Mouse (Mus musculus) midbrain, embryonic 14.5 days (tissue): ENCODE results near the gene Man1c1. TPM values are rescaled to one million over a fixed set of nuclear protein-coding genes. Genes with fewer than 3 reads are reported as not detected.

Source experiments
- ATAC-seq: fragments of 200-750 bp; cut with Nextera tagmentation; 2 replicates; pipeline ENCODE4 v1.8.0; 2017; ENCODE audit warnings: moderate number of reproducible peaks, moderate library complexity; ENCODE audit not compliant: low FRiP score, low TSS enrichment
- DNase-seq: peaks from one replicate; pipeline ENCODE4 v3.0.0-alpha.2; 2015
- H3K27ac ChIP-seq: fragments of 300-500 bp; sonication (generic); replicated peaks from 2 replicates; pipeline ENCODE4 v1.5.1; 2014; ENCODE audit warnings: mild to moderate bottlenecking, low read depth, low read length, moderate library complexity
- H3K27me3 ChIP-seq: fragments of 300-500 bp; sonication (generic); 2 replicates; pipeline ENCODE4 v1.6.1; 2014; ENCODE audit warnings: low read length, control low read depth, mixed read lengths; ENCODE audit not compliant: control insufficient read depth, insufficient read depth
- H3K36me3 ChIP-seq: fragments of 300-500 bp; sonication (generic); 2 replicates; pipeline ENCODE4 v1.6.1; 2014; ENCODE audit warnings: low read length, control low read depth; ENCODE audit not compliant: control insufficient read depth, insufficient read depth
- H3K4me1 ChIP-seq: fragments of 300-500 bp; sonication (generic); 2 replicates; pipeline ENCODE4 v1.6.1; 2014; ENCODE audit warnings: mild to moderate bottlenecking, antibody characterized with exemption, low read length, control low read depth; ENCODE audit not compliant: control insufficient read depth, insufficient read depth
- H3K4me2 ChIP-seq: fragments of 300-500 bp; sonication (generic); 2 replicates; pipeline ENCODE4 v1.6.1; 2014; ENCODE audit warnings: mild to moderate bottlenecking, low read length, moderate library complexity
- H3K4me3 ChIP-seq: fragments of 300-500 bp; sonication (generic); replicated peaks from 2 replicates; pipeline ENCODE4 v1.5.1; 2014; ENCODE audit warnings: low read depth, low read length
- H3K9ac ChIP-seq: fragments of 300-500 bp; sonication (generic); replicated peaks from 2 replicates; pipeline ENCODE4 v1.6.1; 2014; ENCODE audit warnings: mild to moderate bottlenecking, low read length, moderate library complexity
- H3K9me3 ChIP-seq: fragments of 300-500 bp; sonication (generic); 2 replicates; pipeline ENCODE4 v1.6.1; 2016; ENCODE audit warnings: low read length, control low read depth, mixed read lengths; ENCODE audit not compliant: control insufficient read depth
- WGBS: fragments of 180-500 bp; shearing (Covaris S2); extraction: QIAGEN DNeasy Blood & Tissue Kit; methylation state at CpG from one replicate; pipeline ENCODE4 v1.1.7; 2014; 5-methylcytosine and 5-hydroxymethylcytosine counted together
- polyA plus RNA-seq: library from polyadenylated mRNA; unstranded; fragments of >200 nt; fragmentation: Nextera tagmentation; extraction: Ambion mirVana; gene quantifications from 2 replicates; pipeline ENCODE4 v1.2.1, GENCODE M21; 2014

Man1c1 gene
- polyA plus RNA-seq, 1 experiment from 2014 or later, result 4.9 TPM

DNA sequence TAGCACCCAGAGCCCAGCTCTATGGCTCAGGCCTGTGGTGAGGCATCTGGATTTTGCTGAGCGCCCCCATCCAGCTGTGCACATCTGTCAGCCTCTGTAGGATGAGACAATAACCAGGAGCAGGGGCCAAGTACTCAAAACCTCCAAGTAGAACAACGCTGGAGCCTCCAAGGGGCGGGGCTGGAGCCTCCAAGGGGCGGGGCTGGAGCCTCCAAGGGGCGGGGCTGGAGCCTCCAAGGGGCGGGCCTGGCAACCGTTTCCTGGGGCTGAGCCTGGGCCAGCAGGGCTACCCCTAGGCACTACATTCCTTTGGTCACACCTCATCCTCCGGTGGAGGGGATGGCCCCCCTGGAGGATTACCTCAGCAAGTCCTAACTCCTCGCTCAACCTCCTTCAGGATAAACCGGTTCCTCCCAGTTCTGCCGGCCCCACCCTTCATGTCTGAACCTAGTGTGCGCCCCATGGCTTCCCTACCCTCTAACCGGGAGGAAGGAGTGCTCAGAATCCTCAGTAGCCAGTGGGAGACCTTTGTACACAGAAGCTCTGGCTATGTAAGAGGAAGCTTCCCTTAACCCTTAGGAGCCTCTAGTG is 30.0 kb upstream of the Man1c1 start:
- no peak for DNase-seq
- WGBS, result 6% methylated on average over 12 of the region's 13 CpGs
- Histone ChIP-seq H3K9ac (no peak overlapping the region), H3K4me2 (no peak overlapping the region), H3K4me3 (no peak overlapping the region), H3K36me3 (no peaks in the 10 kb centered on the region), H3K27me3 (no peaks in the 10 kb centered on the region), H3K4me1 (peaks cover 8% of the 10 kb centered on the region), H3K27ac (no peak overlapping the region), H3K9me3 (no peaks in the 10 kb centered on the region)
- no peak for ATAC-seq

DNA sequence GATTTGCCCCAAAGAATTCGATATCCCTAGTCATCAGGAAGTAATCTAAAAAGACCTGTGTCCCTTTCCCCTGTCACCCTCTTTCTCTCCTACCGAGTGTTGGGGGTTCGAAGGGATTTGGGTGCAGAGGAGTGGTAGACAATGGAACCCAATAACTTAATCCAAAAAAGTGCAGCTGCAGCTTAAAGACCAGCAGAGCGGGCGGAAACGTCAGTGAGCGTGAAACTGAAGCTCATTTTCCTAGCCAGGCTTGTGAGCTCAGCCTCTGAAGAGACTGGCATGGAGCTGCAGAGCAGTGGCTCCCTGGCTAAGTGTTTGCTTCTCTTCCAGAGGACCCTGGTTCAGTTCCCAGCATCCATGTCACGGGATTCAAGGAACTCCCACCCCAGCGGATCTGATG is 29.3 kb upstream of the Man1c1 start:
- no peak overlapping the region for H3K4me3 ChIP-seq
- H3K9me3 ChIP-seq, result no peaks in the 10 kb centered on the region
- peaks cover 8% of the 10 kb centered on the region for H3K4me1 ChIP-seq
- ATAC-seq (no peak), DNase-seq (no peak)
- no peak overlapping the region for H3K9ac ChIP-seq
- H3K27ac ChIP-seq, result no peak overlapping the region
- whole genome bisulfite sequencing, result 37% methylated on average over 9 of the region's 9 CpGs
- no peaks in the 10 kb centered on the region for H3K36me3 ChIP-seq
- H3K4me2 ChIP-seq, result no peak overlapping the region
- no peaks in the 10 kb centered on the region for H3K27me3 ChIP-seq

DNA sequence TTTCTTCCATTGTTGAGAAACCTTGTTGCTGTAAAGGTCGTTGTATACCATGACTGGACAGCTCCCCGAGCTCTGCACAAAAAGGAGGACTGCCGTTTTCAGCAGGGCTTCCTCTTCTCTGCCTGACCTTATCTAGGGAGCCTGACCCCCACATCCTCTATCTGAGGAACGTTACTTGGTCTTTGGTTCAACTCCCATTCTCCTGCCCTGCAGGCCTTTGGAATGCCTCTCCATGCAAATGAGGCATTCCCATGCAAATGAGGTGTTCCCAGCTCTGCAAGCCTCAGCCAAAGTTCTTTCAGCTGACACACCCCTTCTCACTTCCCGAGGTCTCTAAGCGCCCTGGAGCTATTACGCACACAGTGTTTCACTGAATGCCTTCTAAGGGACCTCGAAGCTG is 26.0 kb upstream of the Man1c1 start:
- Histone ChIP-seq H3K4me3 (no peak overlapping the region), H3K4me1 (peaks cover 8% of the 10 kb centered on the region), H3K27me3 (no peaks in the 10 kb centered on the region), H3K9me3 (no peaks in the 10 kb centered on the region), H3K27ac (no peak overlapping the region), H3K36me3 (no peaks in the 10 kb centered on the region), H3K9ac (no peak overlapping the region), H3K4me2 (no peak overlapping the region)
- WGBS, result 5% methylated on average over 8 of the region's 8 CpGs
- peak; percentile 52 for DNase-seq
- no peak for ATAC-seq

DNA sequence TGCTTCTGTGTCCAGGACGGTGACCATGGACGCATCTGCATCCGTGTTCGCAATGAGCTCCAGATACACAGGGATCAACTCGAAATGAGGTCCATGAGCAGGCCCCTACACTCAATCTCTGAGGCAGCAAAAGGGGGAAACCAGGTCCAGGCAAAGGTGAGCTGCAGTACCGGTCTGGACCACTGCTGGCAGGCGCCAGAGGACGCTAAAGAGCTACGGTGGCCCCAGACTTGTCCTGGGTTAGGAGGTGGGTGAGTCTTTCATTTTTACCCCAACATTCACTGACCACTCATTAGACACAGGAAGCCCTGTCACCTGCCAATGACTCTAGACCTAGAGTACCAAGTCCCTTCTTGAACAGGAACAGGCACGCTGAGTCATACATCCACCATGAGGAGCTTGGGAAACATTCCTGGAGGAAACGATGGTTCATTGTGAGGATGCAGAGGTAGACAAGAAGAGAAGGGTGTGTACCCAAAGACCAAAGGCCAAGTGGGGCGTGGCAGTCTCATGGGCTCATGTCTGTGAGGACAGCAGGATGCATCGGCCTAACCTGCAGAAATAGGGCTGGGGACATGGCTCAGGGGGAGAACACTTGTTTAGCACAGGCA is 21.8 kb upstream of the Man1c1 start:
- no peaks in the 10 kb centered on the region for H3K9me3 ChIP-seq
- H3K4me3 ChIP-seq, result no peak overlapping the region
- ATAC-seq (no peak), DNase-seq (no peak)
- H3K9ac ChIP-seq, result no peak overlapping the region
- H3K4me1 ChIP-seq, result peaks cover 8% of the 10 kb centered on the region
- no peak overlapping the region for H3K4me2 ChIP-seq
- H3K36me3 ChIP-seq, result no peaks in the 10 kb centered on the region
- no peaks in the 10 kb centered on the region for H3K27me3 ChIP-seq
- 76% methylated on average over 13 of the region's 13 CpGs for WGBS
- H3K27ac ChIP-seq, result no peak overlapping the region

DNA sequence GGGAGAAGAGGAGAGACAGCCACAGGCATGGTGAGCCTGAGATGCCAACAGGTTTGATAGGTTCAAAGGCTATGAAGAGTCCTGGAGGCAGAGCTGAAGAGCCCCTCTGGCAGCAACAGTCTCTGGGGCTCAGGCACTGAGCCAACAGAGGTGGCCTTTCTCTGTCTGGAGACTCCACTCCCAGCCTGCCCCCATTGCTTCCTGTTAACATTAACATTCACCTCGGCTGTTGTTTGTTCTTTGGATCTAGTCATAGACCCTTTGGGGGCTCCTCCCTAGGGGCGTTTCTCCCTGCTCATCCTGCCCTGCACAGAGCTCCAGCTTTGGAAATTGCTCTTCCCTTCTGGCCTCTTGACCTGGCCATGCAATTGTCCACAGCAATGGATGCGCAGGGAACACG is 20.9 kb upstream of the Man1c1 start:
- ATAC-seq (no peak), DNase-seq (no peak)
- no peak overlapping the region for H3K9ac ChIP-seq
- no peak overlapping the region for H3K4me3 ChIP-seq
- H3K9me3 ChIP-seq, result no peaks in the 10 kb centered on the region
- no peak overlapping the region for H3K4me2 ChIP-seq
- no peak overlapping the region for H3K27ac ChIP-seq
- peaks cover 3% of the 10 kb centered on the region for H3K4me1 ChIP-seq
- H3K36me3 ChIP-seq, result no peaks in the 10 kb centered on the region
- 70% methylated on average over 4 of the region's 4 CpGs for WGBS
- H3K27me3 ChIP-seq, result no peaks in the 10 kb centered on the region

DNA sequence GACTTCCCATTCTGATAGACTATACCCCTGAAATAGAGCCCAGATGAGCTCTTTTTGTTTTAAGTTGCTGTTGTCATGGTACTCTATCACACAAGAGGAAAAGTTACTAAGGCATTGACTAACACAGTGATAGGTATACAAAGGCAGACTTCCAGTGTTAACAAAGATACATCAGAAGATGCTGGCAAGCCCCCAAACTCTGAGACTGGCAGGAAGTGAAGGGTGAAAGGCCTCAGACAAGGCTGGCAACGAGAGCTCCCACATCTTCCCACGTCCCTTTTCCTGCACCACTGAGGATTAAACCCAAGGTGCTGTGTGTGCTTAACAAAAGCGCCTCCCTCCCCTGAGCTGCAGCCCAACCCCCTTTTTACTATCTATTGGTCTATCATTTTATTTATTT is 19.2 kb upstream of the Man1c1 start:
- Histone ChIP-seq H3K9me3 (no peaks in the 10 kb centered on the region), H3K36me3 (no peaks in the 10 kb centered on the region), H3K4me3 (no peak overlapping the region), H3K4me2 (no peak overlapping the region), H3K27ac (no peak overlapping the region), H3K27me3 (no peaks in the 10 kb centered on the region), H3K9ac (no peak overlapping the region), H3K4me1 (no peaks in the 10 kb centered on the region)
- 66% methylated on average over 3 of the region's 3 CpGs for WGBS
- no peak for DNase-seq
- no peak for ATAC-seq

DNA sequence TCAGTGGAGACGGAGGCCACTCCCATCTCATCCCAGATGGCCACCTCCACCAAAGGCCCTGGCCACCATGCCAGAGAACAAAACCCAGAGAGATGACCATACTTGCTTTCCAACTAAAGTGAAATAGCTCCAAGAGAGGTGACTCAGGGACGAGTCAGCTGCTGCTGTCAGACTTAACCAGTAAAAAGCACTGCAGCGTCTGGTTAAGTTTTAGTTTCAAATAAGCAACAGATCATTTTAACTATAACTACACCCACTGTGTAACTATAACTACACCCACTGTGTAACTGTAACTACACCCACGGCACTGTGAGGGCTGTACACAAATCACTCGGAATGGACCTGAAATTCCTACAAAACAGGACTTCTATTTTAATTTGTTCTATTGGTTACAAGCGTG is 17.0 kb upstream of the Man1c1 start:
- Histone ChIP-seq H3K36me3 (no peaks in the 10 kb centered on the region), H3K27ac (no peak overlapping the region), H3K9me3 (no peaks in the 10 kb centered on the region), H3K27me3 (no peaks in the 10 kb centered on the region), H3K4me3 (no peak overlapping the region), H3K4me1 (no peaks in the 10 kb centered on the region), H3K9ac (no peak overlapping the region), H3K4me2 (no peak overlapping the region)
- WGBS, result 92% methylated on average over 6 of the region's 6 CpGs
- DNase-seq (no peak), ATAC-seq (no peak)

DNA sequence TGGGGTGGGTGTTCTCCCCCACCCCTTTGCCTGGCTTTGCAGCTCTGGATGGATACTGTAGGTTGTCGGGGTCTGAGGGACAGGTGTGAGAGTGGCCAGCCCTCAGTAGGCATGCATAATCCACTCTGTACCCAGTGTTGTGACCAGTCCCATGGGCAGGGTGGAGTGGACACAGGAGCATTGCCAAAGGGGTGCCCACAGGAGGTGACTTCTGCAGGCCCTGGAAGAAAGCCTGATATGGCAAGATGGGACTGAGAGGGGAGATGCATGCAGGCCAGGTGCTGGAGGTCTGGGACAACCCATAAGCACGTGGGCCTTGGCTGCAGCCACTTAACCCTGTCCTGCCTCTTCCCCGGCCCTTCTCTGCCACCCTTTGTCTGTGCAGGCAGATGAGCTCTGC is 16.3 kb upstream of the Man1c1 start:
- no peak for DNase-seq
- Histone ChIP-seq H3K27me3 (no peaks in the 10 kb centered on the region), H3K4me3 (no peak overlapping the region), H3K4me1 (no peaks in the 10 kb centered on the region), H3K9ac (no peak overlapping the region), H3K36me3 (no peaks in the 10 kb centered on the region), H3K27ac (no peak overlapping the region), H3K9me3 (no peaks in the 10 kb centered on the region), H3K4me2 (no peak overlapping the region)
- no peak for ATAC-seq
- 74% methylated on average over 3 of the region's 3 CpGs for WGBS

DNA sequence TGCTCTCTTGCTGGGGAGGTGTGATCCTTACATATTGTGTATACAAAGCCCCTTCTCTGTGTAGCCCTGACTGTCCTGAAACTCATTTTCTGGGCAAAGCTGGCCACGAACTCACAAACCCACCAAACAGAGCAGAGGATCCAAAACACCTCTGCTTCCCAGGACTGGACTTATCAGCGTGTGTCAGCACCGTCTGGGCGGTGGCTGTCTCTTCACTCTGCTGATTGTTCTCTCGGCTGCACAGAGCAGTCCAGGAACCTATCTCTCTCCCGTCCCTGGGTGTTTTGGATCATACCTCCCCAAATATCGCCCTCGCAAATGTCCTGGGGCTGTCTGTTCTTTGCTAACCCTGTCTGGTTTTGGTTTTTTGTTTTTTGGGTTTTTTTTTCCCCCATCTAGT is 15.4 kb upstream of the Man1c1 start:
- H3K36me3 ChIP-seq, result no peaks in the 10 kb centered on the region
- 82% methylated on average over 8 of the region's 8 CpGs for WGBS

More for the DNA sequence above, 15.4 kb upstream of the Man1c1 start:
- no peaks in the 10 kb centered on the region for H3K27me3 ChIP-seq
- H3K9ac ChIP-seq, result no peak overlapping the region
- no peak overlapping the region for H3K4me3 ChIP-seq
- no peak overlapping the region for H3K27ac ChIP-seq
- ATAC-seq (no peak), DNase-seq (no peak)
- H3K4me2 ChIP-seq, result no peak overlapping the region
- no peaks in the 10 kb centered on the region for H3K4me1 ChIP-seq
- H3K9me3 ChIP-seq, result no peaks in the 10 kb centered on the region
